Mouse (Mus musculus): ENCODE results near the gene Wdfy4.

Gene Wdfy4

DNA sequence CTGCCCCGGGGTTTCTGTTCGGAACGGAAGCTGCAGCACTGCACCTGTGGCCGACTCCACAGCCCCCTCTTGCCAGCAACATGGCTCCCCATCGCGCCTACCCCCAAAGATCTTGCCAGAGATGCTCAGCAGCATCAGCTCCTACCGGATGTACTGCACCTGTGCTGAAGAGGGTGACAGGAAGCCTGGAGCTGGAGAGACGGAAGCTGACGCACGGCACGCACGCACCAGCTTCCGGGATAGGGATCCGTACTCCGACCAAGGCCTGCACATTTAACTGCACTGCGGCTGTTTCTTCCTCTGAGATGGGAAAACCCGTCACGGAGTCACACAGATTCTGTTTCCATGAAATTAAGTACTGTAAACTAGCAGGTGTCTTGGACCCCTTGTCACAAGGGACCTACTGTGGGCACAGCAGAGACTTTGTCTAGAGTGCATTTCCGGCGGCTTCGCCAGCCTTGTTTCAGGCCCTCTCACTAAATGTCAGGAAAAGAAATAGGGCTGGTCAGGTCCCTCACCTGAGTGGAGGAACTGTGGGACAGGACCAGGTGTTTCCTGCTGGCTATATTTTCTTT lies 4.6 kb upstream of the Wdfy4 start:
- no peak for DNase-seq (ENCODE audit: inconsistent ontology term)

DNA sequence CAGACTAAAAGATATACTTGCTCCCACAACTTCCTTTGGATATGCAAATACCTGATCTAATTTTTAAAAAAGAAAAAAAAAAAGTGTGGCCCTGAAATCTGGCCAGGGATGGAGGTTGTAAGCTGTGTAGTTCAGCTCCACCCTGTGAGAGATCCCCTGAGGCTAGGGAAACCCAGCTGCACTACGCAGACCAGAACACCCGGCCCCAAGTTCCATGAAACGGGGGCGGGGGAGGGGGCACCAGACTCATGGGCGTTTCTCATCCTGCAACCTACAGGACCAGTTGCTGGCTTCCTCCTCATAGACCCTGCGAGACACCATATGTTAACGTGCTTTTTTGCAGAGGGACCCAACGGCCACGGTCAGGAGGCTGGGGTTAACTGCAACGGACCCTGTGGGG lies 3.9 kb upstream of the Wdfy4 start:
- DNase-seq (ENCODE audit: inconsistent ontology term), result no peak

DNA sequence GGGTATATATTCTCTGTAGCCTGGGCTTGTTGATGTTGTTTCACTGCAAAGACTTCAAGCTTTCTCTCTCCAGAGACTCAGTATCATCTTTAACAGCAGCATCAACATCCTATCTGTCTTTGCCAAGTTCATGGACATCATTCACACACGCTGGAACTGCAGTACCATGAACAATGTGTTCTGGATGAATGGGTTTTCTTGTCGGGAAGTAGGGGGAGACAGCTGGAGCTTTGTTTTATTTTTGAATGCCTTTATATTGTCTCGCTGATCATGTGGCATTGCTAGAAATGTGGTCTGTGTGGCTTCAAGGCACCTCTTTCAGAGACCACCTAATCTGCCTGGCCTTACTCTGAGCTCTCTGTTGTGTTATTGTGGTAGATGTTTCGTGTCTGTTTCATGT lies 1.9 kb upstream of the Wdfy4 start:
- DNase-seq (ENCODE audit: inconsistent ontology term), result peak; percentile 17

DNA sequence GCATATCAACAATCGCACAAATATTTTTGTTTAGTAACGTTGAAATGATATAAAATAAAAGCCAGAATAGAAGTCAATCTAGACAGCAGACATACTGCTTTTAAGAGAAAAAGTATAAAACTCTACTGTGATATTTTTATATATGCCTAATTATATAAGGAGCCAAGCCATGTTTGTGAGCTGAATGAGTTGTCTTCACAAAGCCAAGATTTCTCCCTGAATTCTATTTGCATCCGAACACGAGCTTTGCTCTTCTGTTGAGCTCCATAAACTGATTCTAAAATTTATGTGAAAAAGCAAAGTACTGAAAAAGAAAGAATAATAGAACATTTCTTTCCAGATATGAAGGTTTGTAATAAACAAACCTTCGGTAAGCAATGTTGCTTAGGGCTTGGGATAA lies 5.2 kb downstream of the Wdfy4 start:
- no peak for DNase-seq (ENCODE audit: inconsistent ontology term)

DNA sequence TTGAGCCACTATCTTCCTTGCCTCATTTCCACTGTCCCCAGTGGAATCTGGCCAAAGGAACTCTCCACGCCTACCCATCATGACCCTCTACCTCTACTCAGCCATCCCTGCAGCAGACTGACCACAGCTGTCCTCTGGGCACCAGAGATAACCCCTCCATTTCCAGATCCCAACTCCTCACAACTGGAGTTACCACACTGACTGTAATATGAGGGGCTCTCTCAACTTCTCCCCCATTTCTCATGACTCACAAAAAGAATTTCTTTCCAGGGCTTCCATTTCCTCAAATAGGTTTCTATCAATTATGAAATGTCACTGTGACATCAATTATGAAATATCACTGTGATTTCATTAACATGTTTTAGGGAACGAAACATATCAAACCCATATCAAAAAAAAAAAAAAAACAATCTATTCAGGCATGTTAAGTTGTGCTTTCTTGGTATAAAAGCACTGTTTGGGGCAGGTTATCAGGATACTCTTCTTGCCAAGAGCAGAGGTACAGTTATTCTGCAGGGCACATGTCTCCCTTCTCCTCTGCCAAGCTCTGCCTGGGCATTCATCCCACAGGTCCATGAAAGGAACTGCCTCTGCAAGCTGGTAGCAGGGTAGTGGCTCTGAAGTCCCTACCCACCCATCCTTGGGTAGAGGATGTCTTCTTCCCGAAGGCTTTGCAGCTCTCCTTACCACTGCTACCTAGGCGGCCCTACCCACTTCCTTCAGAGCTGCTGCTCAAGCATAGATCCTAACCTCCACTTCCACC lies 10.1 kb downstream of the Wdfy4 start:
- no peak for DNase-seq (ENCODE audit: inconsistent ontology term)

DNA sequence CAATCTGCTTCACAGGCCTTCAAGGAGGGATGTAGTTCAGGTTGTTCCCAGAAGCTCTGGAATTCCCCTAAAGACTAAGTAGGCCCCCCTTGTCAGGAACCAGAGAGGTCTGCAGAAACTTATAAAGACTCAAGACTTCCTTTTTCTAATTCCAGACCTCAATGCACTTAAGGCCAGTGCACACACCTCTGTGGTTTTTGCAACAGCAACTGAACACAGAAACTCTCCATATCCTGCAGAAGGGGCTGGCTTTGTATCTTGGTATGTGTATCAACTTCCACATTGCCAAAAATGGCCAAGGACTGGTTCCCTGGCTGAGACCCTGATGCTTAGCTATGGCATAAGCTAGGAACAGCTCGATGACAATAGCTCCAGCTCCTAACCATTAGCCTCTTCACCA lies 13.4 kb downstream of the Wdfy4 start:
- no peak for DNase-seq (ENCODE audit: inconsistent ontology term)

DNA sequence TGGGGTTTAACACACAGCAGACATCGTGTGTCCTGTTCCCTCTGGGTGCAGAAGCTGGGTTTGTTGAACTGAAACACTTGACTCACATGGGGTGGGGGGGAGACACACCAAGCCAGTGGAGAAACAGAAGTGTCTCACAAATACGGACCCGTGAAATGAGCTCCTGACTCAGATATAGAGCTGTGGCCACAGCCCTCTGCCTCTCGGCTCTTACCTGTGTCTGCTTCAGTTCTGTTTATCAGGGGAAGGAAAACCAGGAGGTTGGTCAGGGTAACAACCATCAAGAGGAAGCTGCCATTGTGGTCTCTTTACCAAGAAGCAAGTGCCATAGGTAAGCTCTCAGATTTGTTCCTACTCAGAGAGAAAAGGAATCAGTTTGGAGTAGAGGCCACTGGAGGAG lies 16.6 kb downstream of the Wdfy4 start:
- DNase-seq (ENCODE audit: inconsistent ontology term), result no peak

DNA sequence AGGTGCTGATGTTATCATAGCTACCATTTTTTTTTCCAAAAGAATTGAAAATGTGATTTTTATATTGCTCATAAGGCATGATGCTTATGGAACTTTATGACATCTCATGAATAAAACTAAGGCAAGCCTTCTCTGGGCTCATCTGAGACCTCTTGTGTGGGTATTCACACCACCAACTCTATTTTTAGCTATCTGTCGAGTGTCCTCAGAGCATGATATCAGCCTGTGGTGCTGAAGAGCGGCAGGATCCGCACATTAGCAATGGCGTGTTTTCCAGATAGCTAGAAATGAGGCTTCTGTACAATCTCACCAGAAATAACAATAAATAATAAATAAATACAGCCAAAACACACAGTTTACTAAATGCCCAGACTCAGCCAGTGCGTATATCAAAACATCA lies 23.1 kb downstream of the Wdfy4 start:
- no peak for DNase-seq (ENCODE audit: inconsistent ontology term)

DNA sequence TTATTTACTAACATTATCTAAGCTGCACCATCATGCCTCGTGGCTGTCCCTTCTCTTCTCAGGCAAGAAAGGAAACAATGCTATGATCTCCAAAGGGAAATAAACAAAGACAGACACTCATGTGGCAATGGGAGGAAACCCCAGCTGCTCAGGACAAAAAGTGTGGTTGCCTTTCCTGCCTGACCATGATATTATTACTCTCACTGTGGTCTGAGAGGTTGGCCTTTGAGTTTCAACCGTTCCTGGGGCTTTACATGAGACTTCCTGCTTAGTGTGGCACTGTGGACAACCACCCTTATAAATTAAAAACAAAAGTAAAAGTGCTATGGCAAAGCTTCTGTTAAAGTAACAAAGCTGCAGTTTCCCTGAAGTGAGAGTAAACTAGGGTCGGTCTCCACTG lies 27.0 kb downstream of the Wdfy4 start:
- DNase-seq (ENCODE audit: inconsistent ontology term), result no peak

DNA sequence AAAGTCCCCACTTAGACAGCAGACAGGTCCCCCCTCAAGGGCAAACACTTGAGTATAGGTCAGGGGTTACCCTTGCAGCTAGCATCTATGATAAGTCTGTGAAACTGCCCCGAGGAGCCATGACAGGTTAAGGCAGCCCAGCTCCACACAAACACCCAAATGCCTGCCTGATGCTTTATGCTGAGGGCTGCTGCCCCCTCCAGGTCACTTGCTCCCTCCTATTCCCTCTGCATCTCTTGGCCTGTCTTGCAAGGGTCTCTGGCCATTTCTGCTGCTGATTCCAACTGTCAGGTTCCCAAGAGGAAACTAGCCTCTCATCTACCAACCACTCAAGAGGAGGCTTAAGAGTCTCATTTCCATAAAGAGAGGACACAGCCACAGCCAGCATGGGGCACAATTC lies 32.4 kb downstream of the Wdfy4 start:
- no peak for DNase-seq (ENCODE audit: inconsistent ontology term)

DNA sequence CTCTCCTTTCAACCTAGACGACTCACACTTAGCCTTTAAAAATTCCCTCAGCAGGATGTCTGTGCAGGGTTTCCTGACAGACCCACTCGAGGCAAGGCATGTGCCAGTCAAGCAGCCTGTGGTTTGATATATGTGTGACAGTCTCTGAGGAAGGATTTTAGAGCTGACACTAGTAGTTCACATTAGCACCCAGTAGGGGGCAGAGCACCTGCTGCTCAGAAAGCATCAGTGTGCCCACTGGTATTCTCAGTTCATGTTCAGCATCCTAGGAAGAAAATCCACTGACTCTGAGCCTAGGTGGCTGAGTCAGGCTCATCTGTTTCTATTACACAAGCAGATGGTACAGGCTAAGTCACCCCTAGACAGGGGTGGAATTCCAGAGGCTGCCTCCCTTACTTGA lies 39.0 kb downstream of the Wdfy4 start:
- no peak for DNase-seq (ENCODE audit: inconsistent ontology term)

DNA sequence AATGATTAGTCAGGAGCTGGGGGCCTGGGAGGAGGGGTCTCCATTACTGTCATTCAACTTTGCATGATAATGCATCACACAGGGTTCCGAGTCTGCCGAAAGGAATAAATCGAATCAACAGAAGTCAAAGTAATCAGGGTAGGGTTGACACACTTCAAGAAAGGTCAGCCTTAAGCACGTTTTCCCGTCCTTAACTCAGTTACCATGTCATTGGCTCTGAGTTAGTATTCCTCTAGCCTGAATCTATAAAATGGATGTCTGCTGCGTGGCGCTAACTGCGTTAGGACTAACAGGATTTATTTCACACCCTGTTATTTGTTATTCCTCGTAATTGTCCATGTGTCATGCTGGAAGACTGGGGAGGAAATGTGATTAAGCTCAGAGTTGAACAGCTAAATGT lies 48.5 kb downstream of the Wdfy4 start:
- no peak for DNase-seq (ENCODE audit: inconsistent ontology term)

DNA sequence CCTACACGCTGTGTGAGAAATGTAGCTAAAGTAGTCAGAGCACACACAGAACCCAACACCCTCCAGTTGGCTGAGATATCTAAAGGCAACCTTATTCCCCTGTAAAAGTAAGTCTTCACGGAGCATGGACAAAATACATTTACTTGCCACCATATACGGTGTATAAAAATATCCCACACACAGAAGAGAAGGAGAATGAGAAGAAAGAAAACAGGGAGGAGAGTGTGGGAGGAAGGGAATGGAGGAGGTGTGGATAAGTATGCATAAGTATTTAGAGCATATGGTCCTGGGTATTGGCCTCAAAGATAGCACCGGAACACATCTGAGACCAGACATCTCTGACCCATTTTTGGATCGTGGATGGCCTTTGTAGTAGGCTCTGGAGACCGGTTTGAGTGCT lies 50.1 kb downstream of the Wdfy4 start:
- no peak for DNase-seq (ENCODE audit: inconsistent ontology term)

DNA sequence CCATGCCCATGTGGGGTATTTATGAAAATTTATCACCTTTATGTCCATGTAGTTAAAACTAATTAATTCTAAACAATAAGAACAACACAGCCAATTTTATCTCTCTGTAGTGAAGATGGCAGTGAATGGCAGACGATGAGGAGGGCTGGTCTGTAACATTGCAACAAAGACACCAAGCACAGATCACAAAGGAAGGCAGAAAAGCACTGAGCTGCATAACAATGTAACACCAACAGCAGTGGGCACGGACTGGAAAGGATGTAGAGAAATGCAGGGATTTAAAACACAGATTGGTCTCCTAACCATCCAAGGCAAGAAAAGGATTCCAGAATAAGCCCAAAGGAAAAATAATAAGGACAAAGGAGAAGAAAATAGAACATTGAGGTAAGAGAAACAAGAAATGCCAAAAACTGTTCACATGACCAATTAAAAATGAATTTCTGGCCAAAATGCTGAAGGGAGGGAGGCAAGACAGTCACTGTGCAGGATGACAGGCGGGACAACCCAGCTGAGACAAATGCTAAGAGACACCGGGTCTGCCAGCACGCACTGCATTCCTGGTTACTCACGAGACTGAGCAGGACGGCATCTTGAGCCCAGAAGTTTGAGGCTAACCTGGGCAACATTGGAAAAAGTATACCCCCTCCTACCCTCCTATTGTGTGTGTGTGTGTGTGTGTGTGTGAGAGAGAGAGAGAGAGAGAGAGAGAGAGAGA lies 54.1 kb downstream of the Wdfy4 start:
- no peak for DNase-seq (ENCODE audit: inconsistent ontology term)

DNA sequence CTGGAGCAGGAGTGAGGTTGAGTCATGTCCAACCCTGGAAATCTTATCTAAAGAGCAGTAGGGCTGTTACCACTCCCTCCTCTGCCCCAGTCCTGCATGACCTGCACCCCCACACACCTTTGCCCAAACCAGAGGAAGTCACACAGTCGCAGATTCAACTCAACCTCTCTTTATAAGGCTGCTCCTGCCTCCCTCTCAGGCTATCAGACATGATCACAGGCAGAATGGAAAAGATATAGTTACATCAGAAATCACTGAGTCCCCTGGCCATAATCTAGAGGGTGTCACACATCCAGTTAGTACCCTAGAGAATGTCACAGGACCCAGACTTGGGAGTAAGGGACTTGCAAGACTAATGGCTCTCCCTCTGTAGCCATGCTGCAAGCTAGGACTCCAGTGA lies 68.7 kb downstream of the Wdfy4 start:
- DNase-seq (ENCODE audit: inconsistent ontology term), result no peak

DNA sequence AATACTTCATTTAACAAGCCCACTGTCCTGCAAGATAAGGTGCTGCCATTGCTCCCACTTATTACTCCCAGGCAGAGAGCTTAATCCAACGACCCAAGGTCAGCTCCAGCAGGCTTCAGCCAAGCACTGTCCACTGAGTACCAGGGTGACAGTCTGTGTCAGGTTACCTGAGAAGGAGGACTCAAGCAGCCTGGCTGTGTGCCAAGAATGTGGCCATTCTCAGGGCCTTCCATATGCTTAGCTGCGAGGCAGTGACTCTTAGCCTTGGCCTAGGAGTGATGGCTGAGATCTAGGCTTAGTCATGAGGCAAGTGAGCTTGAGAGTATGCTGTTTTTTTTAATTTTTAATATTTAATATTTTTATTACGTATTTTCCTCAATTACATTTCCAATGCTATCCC lies 80.5 kb downstream of the Wdfy4 start:
- no peak for DNase-seq (ENCODE audit: inconsistent ontology term)

DNA sequence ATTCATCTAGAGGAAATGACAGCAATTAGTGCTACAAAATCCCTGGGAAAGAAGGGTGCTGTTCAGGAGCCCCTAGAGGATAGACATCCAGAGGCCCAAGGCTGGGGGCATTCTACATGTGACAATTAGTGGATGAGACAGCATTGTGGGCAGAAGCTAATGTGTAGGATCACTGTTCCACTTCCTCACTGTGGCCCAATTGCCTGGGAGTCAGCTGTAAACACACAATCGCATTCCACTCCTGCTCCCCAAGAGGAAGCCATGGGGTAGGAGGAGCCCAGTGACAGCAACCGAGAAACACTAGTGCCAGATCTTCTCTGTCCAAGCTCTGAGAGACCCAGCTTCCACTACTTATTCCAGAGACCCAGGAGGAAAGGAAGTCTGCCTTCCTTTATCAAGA lies 83.7 kb downstream of the Wdfy4 start:
- DNase-seq (ENCODE audit: inconsistent ontology term), result no peak

DNA sequence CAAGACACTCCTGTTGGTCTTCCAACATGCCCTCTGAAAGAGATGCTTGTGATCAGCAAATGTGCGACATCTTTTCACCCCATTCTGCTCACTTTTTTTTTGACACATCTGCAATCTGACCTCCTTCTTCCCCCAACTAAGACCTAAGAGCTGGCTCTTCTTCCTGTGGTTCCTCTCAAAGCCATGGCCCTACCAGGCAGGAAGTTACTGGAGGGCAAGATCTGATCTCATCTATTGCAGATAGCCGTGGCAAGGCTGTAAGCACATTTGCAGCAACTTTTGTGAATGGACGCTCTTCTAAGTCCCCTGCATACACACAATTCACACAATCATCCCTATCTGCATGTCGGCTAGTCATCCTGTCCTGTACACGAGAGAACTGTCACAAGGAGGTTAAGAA lies 85.4 kb downstream of the Wdfy4 start:
- DNase-seq (ENCODE audit: inconsistent ontology term), result no peak

DNA sequence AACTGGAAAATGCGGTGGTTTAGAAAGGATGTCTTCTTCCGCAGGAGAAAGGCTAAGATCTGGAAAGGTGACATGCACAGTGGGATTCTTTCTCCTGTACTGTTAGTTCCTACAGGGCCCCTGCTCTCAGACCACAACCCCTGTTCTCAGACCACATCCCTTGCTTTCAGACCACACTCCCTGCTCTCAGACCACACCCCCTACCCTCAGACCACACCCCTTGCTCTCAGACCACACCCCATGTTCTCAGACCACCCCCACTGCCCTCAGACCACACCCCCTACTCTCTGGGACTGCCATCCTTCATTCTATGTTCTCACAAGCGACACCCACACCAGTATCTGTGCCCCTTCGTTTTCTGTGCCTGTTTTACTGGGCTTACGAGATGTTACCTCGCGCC lies 86.2 kb downstream of the Wdfy4 start:
- DNase-seq (ENCODE audit: inconsistent ontology term), result no peak

DNA sequence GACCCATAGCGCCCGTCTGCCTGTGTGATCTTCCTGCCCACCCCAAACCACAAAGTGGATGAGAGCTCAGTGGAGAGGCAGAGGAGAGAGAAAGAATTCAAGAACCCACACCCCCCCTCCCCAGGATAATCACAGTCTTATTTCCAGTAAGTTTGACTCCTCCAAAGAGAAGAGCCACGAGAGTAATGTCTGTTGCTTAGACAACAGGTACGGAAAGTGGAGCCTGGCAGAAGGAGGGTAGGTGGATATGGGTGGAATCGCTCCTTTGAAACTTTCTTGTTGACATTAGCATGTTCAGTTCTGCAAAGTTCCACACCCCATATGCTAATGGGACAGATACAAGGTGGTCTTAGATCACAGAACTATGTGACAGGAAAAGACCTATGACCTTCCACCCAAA lies 88.8 kb downstream of the Wdfy4 start:
- DNase-seq (ENCODE audit: inconsistent ontology term), result no peak

DNA sequence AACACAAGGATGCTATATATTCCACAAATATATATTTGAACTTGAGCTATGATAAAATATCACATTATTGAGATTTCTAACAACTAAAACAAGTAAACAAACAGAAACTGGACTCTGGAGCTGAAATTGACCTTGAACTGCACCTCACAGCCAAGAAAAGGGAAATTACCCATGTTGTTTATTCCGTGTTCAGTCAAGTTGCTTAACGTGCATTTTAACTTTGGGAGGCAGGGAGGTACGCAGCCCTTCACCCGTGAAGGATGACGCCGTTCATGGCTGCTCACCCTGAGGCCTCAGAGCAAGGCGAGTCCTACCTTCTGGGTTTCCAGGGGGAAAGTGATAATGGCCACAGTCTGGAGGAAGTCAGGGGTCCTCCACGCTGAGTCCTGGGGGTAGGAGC lies 102.0 kb downstream of the Wdfy4 start:
- DNase-seq (ENCODE audit: inconsistent ontology term), result no peak

DNA sequence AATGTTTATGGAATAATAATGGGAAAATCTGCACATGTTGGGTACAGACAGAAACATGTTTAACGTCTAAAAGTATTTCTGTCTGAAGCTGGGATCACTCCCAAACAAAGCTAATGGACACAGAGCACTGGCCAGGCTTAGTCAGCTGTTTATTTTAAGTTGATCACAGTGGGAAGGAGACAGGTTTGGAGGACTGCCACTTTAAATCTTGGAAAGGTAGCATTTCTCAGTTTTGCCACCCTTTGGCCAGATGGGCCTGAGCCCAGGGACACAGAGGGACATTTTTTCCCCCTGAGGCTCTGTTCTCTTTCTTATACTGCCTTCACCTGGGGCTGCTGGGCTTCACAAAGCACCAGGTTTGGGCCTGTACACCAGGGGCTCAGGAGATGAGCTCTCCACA lies 103.0 kb downstream of the Wdfy4 start:
- no peak for DNase-seq (ENCODE audit: inconsistent ontology term)

DNA sequence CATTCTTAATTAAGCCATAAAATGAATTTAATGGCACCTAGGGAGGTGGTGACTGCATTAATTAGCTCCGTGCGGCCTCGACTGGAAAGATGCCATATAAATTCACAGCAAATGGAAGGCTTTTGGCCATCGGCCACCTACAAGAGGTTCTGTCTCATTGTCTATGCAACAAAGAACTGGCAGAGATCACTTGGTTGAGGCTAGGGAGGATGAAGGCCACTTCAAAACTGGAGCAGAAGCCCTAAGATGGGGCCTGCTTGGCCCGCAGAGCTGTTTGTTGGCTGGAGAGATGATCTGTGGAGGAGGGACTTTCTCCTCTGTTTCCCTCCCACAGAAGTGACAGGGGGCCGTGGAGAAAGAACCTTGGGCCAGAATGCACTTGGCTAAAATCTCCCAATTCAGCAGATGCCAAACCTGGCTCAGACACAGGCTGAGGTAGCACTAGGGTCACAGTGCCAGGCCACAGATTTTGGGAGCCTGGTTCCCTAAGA lies 103.9 kb downstream of the Wdfy4 start:
- DNase-seq (ENCODE audit: inconsistent ontology term), result peak; percentile 14

Measured in Muller cell, postnatal 12 days (primary cell).